Comparison of ENCODE assay signal across 17 mouse cellular contexts in genomic region chr2:166054002-166054539, GRCm38 (mm10).
"Had no signal": no experiment of that assay in that cellular context is flagged by ENCODE, and none has a peak within 500 bp of the region (broad histone marks: within the 10 kb centered on the region; RNA-seq: fewer than 3 reads in every experiment).

No protein-coding gene starts in this region.

- DNase-seq: lung, embryonic 14.5 days; lung, postnatal 10 days; lung, postnatal 4 days; midbrain, embryonic 14.5 days; retina, postnatal 1 day; right cerebral cortex, adult 18-20 months; right cerebral cortex, postnatal 25 days; right cerebral cortex, postnatal 4 days; spleen, adult 18-20 months; thymus, adult 2 months; thymus, postnatal 25 days; thymus, postnatal 4 days had no signal

- H3K27ac ChIP-seq: midbrain, embryonic 10.5 days; midbrain, embryonic 12.5 days; neural tube, embryonic 13.5 days; neural tube, embryonic 15.5 days had no signal

- H3K4me3 ChIP-seq: midbrain, embryonic 10.5 days; midbrain, embryonic 12.5 days; myocyte; neural tube, embryonic 13.5 days; neural tube, embryonic 15.5 days had no signal
